Mouse (Mus musculus) kidney, adult 2 months (tissue): ENCODE results near the gene Prkag2. TPM values are rescaled to one million over a fixed set of nuclear protein-coding genes. Genes with fewer than 3 reads are reported as not detected.

Experiments
- DNase-seq: peaks from one replicate; pipeline ENCODE4 v3.0.0; 2021
- H3K27ac ChIP-seq: fragments of 200-500 bp; 2 replicates; pipeline ENCODE4 v1.5.1; 2012; ENCODE audit warnings: low read depth, low read length, control low read depth, inconsistent platforms; ENCODE audit not compliant: insufficient read depth
- H3K27me3 ChIP-seq: fragments of 200-500 bp; replicated peaks from 2 replicates; pipeline ENCODE4 v1.6.1; 2012; ENCODE audit warnings: mild to moderate bottlenecking, moderate library complexity, low read length, inconsistent platforms; ENCODE audit not compliant: control insufficient read depth, insufficient read depth
- H3K36me3 ChIP-seq: fragments of 200-500 bp; 2 replicates; pipeline ENCODE4 v1.6.1; 2012; ENCODE audit warnings: mild to moderate bottlenecking, moderate library complexity, low read length, inconsistent platforms; ENCODE audit not compliant: control insufficient read depth, insufficient read depth
- H3K4me1 ChIP-seq: fragments of 200-500 bp; 2 replicates; pipeline ENCODE4 v1.6.1; 2011; ENCODE audit warnings: low read length; ENCODE audit not compliant: control insufficient read depth, insufficient read depth
- H3K4me3 ChIP-seq: fragments of 200-500 bp; 2 replicates; pipeline ENCODE4 v1.5.1; 2011; ENCODE audit warnings: mild to moderate bottlenecking, low read depth, low read length, control low read depth; ENCODE audit not compliant: insufficient read depth
- CTCF ChIP-seq: fragments of 200-500 bp; conservative IDR thresholded peaks from 2 replicates; pipeline ENCODE4 v1.5.1; 2011; ENCODE audit warnings: low read depth, mild to moderate bottlenecking, control low read depth, low read length, moderate library complexity, mixed read lengths; ENCODE audit not compliant: insufficient read depth, insufficient read length
- POLR2A ChIP-seq: fragments of 200-500 bp; IDR thresholded peaks from one replicate; pipeline ENCODE4 v1.6.1; 2011; ENCODE audit warnings: low read depth, low read length, control low read depth
- WGBS: fragments of 180-500 bp; shearing (Covaris S2); methylation state at CpG from one replicate; pipeline ENCODE4 v1.1.7; 2018; 5-methylcytosine and 5-hydroxymethylcytosine counted together
- polyA plus RNA-seq: library from polyadenylated mRNA; depleted of rRNA; stranded (reverse); fragments of >200 nt; gene quantifications from 2 replicates; pipeline ENCODE4 v1.2.3, GENCODE M21; 2012

Gene Prkag2
- polyA plus RNA-seq, 1 experiment, result 36.8 TPM

GRCm38 (mm10) chr5:24995576-24996100, 104.8 kb downstream of the Prkag2 start:
- Histone ChIP-seq H3K36me3 (no peaks in the 10 kb centered on the region), H3K27ac (0 out of 2 replicates have a peak overlapping the region, but pooled peaks have one; percentile 14), H3K4me1 (peaks cover 16% of the 10 kb centered on the region; the same call in 1 of the 2 replicates), H3K4me3 (peak overlapping the region; percentile 34), H3K27me3 (no peaks in the 10 kb centered on the region)
- no peak for TF ChIP-seq CTCF
- TF ChIP-seq POLR2A, result no peak
- 7% methylated on average over 13 of the region's 13 CpGs for WGBS
- peak; percentile 81 for DNase-seq

- H3K27ac ChIP-seq, result no peak overlapping the region
- WGBS, result 74% methylated on average over 3 of the region's 3 CpGs
- H3K36me3 ChIP-seq, result no peaks in the 10 kb centered on the region
- DNase-seq, result no peak
- TF ChIP-seq POLR2A (no peak), CTCF (no peak)
- H3K4me1 ChIP-seq, result peaks cover 10% of the 10 kb centered on the region; the same call in 1 of the 2 replicates
- H3K27me3 ChIP-seq, result no peaks in the 10 kb centered on the region
- no peak overlapping the region for H3K4me3 ChIP-seq
Measured at GRCm38 (mm10) chr5:24993190-24993589, 107.3 kb downstream of the Prkag2 start.

- Histone ChIP-seq H3K27me3 (no peaks in the 10 kb centered on the region), H3K36me3 (no peaks in the 10 kb centered on the region), H3K4me3 (no peak overlapping the region), H3K4me1 (peaks cover 10% of the 10 kb centered on the region; the same call in 1 of the 2 replicates), H3K27ac (no peak overlapping the region)
- TF ChIP-seq POLR2A (no peak), CTCF (no peak)
- 83% methylated on average over 1 of the region's 1 CpGs for WGBS
- DNase-seq, result no peak
Measured at GRCm38 (mm10) chr5:24991575-24991974, 108.9 kb downstream of the Prkag2 start.

- no peak for TF ChIP-seq POLR2A
- TF ChIP-seq CTCF, result no peak
- H3K36me3 ChIP-seq, result no peaks in the 10 kb centered on the region
- no peaks in the 10 kb centered on the region for H3K27me3 ChIP-seq
- no peak overlapping the region for H3K27ac ChIP-seq
- H3K4me1 ChIP-seq, result 0 out of 2 replicates have a peak, but pooled peaks cover under 1% of the 10 kb centered on the region
- no peak overlapping the region for H3K4me3 ChIP-seq
- no peak for DNase-seq
- WGBS, result 70% methylated on average over 5 of the region's 5 CpGs
Measured at GRCm38 (mm10) chr5:24990460-24990859, 110.0 kb downstream of the Prkag2 start.

- TF ChIP-seq POLR2A (no peak), CTCF (no peak)
- Histone ChIP-seq H3K27ac (no peak overlapping the region), H3K4me1 (no peaks in the 10 kb centered on the region), H3K36me3 (no peaks in the 10 kb centered on the region), H3K4me3 (no peak overlapping the region), H3K27me3 (no peaks in the 10 kb centered on the region)
- 66% methylated on average over 3 of the region's 3 CpGs for WGBS
- DNase-seq, result no peak
Measured at GRCm38 (mm10) chr5:24989683-24990082, 110.8 kb downstream of the Prkag2 start.

GRCm38 (mm10) chr5:24986956-24987355, 113.5 kb downstream of the Prkag2 start:
- Histone ChIP-seq H3K27ac (no peak overlapping the region), H3K36me3 (no peaks in the 10 kb centered on the region), H3K4me1 (no peaks in the 10 kb centered on the region; the same call in none of the 2 replicates), H3K27me3 (no peaks in the 10 kb centered on the region), H3K4me3 (no peak overlapping the region)
- WGBS, result 87% methylated on average over 2 of the region's 2 CpGs
- no peak for DNase-seq
- TF ChIP-seq POLR2A, result no peak
- no peak for TF ChIP-seq CTCF

GRCm38 (mm10) chr5:24986204-24986940, 114.1 kb downstream of the Prkag2 start:
- whole genome bisulfite sequencing, result 73% methylated on average over 9 of the region's 9 CpGs
- H3K27me3 ChIP-seq, result no peaks in the 10 kb centered on the region
- no peak for DNase-seq
- no peak overlapping the region for H3K27ac ChIP-seq
- no peaks in the 10 kb centered on the region for H3K36me3 ChIP-seq
- no peak overlapping the region for H3K4me3 ChIP-seq
- peaks cover 5% of the 10 kb centered on the region for H3K4me1 ChIP-seq
- no peak for TF ChIP-seq CTCF
- no peak for TF ChIP-seq POLR2A
